Mouse (Mus musculus) stomach, embryonic 16.5 days (tissue): ENCODE data around the gene Lipt1. TPM values are rescaled to one million over a fixed set of nuclear protein-coding genes. Genes with fewer than 3 reads are reported as not detected.

Experiments used
- ATAC-seq: fragments of 200-750 bp; cut with Nextera tagmentation; 2 replicates; pipeline ENCODE4 v1.8.0; 2017; ENCODE audit warnings: moderate number of reproducible peaks, moderate TSS enrichment; ENCODE audit not compliant: insufficient read depth, low FRiP score
- H3K27ac ChIP-seq: fragments of 300-500 bp; sonication (generic); 2 replicates; pipeline ENCODE4 v1.5.1; 2014; ENCODE audit warnings: low read length
- H3K27me3 ChIP-seq: fragments of 300-500 bp; sonication (generic); 2 replicates; pipeline ENCODE4 v1.6.1; 2014; ENCODE audit warnings: low read length, control low read depth, mixed read lengths; ENCODE audit not compliant: control insufficient read depth, insufficient read depth
- H3K36me3 ChIP-seq: fragments of 300-500 bp; sonication (generic); 2 replicates; pipeline ENCODE4 v1.6.1; 2014; ENCODE audit warnings: low read length; ENCODE audit not compliant: control insufficient read depth, insufficient read depth
- H3K4me1 ChIP-seq: fragments of 300-500 bp; sonication (generic); 2 replicates; pipeline ENCODE4 v1.6.1; 2014; ENCODE audit warnings: low read length, control low read depth, mixed read lengths; ENCODE audit not compliant: control insufficient read depth, insufficient read depth
- H3K4me2 ChIP-seq: fragments of 300-500 bp; sonication (generic); 2 replicates; pipeline ENCODE4 v1.6.1; 2014; ENCODE audit warnings: low read depth, low read length, mixed read lengths
- H3K4me3 ChIP-seq: fragments of 300-500 bp; sonication (generic); replicated peaks from 2 replicates; pipeline ENCODE4 v1.5.1; 2014; ENCODE audit warnings: mild to moderate bottlenecking, low read length
- H3K9ac ChIP-seq: fragments of 300-500 bp; sonication (generic); 2 replicates; pipeline ENCODE4 v1.6.1; 2014; ENCODE audit warnings: low read length
- H3K9me3 ChIP-seq: fragments of 300-500 bp; sonication (generic); replicated peaks from 2 replicates; pipeline ENCODE4 v1.6.1; 2016; ENCODE audit warnings: low read length, control low read depth; ENCODE audit not compliant: control insufficient read depth
- WGBS: fragments of 180-500 bp; shearing (Covaris S2); extraction: QIAGEN DNeasy Blood & Tissue Kit; methylation state at CpG from one replicate; pipeline ENCODE4 v1.1.7; 2014; 5-methylcytosine and 5-hydroxymethylcytosine counted together
- polyA plus RNA-seq: library from polyadenylated mRNA; unstranded; fragments of >200 nt; fragmentation: Nextera tagmentation; extraction: Ambion mirVana; gene quantifications from 2 replicates; pipeline ENCODE4 v1.2.1, GENCODE M21; 2015

Lipt1 gene
- polyA plus RNA-seq, 1 experiment from 2014 or later = 9.1 TPM

DNA sequence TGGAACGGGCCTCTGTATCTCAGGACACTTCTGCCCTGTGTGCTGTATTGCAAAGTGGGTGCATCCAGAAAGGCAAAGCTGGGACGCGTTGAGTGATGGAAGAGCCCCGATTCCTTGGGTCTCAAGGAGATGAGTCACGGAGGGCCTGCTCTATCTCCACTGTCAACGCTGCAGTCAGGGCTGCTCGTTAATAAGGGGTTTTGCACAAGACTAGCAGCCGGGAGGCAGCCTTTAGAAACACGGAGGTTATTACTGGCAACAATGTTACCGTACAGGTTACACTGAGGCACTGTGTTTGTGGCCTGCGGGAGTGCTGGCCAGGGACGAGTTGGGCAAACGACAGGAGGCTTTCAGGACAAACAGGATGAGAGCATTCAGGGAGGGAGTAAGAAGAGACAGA, 46.1 kb downstream of the Lipt1 start:
- Histone ChIP-seq H3K27ac (no peak overlapping the region), H3K4me1 (no peaks in the 10 kb centered on the region), H3K27me3 (no peaks in the 10 kb centered on the region; the same call in 1 of the 2 replicates), H3K4me3 (no peak overlapping the region), H3K9ac (no peak overlapping the region), H3K36me3 (no peaks in the 10 kb centered on the region), H3K9me3 (no peaks in the 10 kb centered on the region), H3K4me2 (no peak overlapping the region)
- 66% methylated on average over 13 of the region's 13 CpGs for WGBS
- ATAC-seq = no peak

DNA sequence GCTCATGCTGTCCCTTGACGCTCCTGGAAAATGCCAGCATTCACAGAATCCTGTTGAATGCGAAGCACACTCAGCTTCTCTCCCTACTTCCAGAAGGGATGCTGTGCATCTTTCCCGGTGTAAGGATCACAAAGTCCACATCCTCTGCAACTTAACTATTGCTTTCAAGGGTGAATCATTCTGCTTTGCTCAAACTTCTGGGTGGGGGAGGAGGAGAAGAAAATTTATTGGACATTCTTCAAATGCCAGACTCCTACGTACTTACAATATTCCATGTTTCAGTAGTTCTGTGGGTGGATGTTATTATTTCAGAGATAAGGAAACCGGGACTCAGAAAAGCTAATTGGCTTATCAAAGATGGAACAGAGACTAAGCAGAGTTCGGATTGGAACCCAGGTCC, 46.6 kb downstream of the Lipt1 start:
- Histone ChIP-seq H3K36me3 (no peaks in the 10 kb centered on the region), H3K27me3 (no peaks in the 10 kb centered on the region; the same call in 1 of the 2 replicates), H3K4me2 (no peak overlapping the region), H3K9ac (no peak overlapping the region), H3K4me1 (no peaks in the 10 kb centered on the region), H3K27ac (no peak overlapping the region), H3K9me3 (no peaks in the 10 kb centered on the region), H3K4me3 (no peak overlapping the region)
- ATAC-seq = no peak
- WGBS = 59% methylated on average over 6 of the region's 6 CpGs

DNA sequence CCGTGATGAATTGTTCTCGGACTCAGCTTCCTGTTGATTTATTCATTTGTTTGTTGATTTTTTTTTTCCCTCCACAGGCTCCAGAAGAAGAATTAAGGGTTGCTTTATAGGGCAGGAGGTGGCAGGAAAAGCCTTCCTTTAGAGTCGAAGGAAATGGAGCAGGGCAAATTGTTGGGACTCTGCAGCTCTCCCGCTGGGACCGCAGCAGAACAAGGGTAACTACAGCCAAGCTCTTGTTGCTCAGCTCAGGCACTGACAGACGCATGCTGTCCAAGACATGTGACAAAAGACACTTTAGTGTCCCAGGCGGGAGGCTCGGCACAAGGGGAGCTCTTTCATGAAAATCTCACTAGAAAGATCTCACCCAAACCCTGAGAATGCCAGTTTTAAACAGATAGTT, 51.0 kb downstream of the Lipt1 start:
- H3K36me3 ChIP-seq = no peaks in the 10 kb centered on the region
- WGBS = 58% methylated on average over 8 of the region's 8 CpGs
- ATAC-seq = no peak
- H3K9me3 ChIP-seq = no peaks in the 10 kb centered on the region
- no peak overlapping the region for H3K27ac ChIP-seq
- H3K9ac ChIP-seq = no peak overlapping the region
- H3K4me3 ChIP-seq = no peak overlapping the region
- no peak overlapping the region for H3K4me2 ChIP-seq
- H3K4me1 ChIP-seq = no peaks in the 10 kb centered on the region
- H3K27me3 ChIP-seq = no peaks in the 10 kb centered on the region

Other genes starting within 250 kb of the Lipt1 start
- 10.3 and 11.9 TPM in 2 replicates for gene 2010300C02Rik, start 151.7 kb upstream of the Lipt1 start, polyA plus RNA-seq
- gene Tsga10, start 5.3 kb upstream of the Lipt1 start, polyA plus RNA-seq = 5.7 and 5.9 TPM in 2 replicates
- gene Mitd1, start 18.7 kb downstream of the Lipt1 start, polyA plus RNA-seq = 26.4 and 28.4 TPM in 2 replicates
- gene Mrpl30, start 18.7 kb downstream of the Lipt1 start, polyA plus RNA-seq = 216 and 225 TPM in 2 replicates
- gene Lyg2, start 44.8 kb downstream of the Lipt1 start, polyA plus RNA-seq = not detected in 2 replicates
- not detected in 2 replicates for gene Lyg1, start 86.0 kb downstream of the Lipt1 start, polyA plus RNA-seq
- 125 and 137 TPM in 2 replicates for gene Txndc9, start 126.2 kb downstream of the Lipt1 start, polyA plus RNA-seq
- 22.8 and 26.5 TPM in 2 replicates for gene Eif5b, start 126.3 kb downstream of the Lipt1 start, polyA plus RNA-seq